Mouse (Mus musculus) A20 (cell line): ENCODE results near the gene Nbl1.

Experiments
- DNase-seq: peaks from one replicate; pipeline ENCODE4 v3.0.0-alpha.2; 2011; ENCODE audit warnings: low read depth, low spot score

Gene Nbl1

GRCm38 (mm10) chr4:139100326-139100725, 7.5 kb upstream of the Nbl1 start:
- no peak for DNase-seq

GRCm38 (mm10) chr4:139096201-139096600, 3.4 kb upstream of the Nbl1 start:
- no peak for DNase-seq

GRCm38 (mm10) chr4:139095406-139095805, 2.6 kb upstream of the Nbl1 start:
- DNase-seq, result no peak

- no peak for DNase-seq
Observed at GRCm38 (mm10) chr4:139093196-139093530, 370 bp upstream of the Nbl1 start.

GRCm38 (mm10) chr4:139091478-139092355, 1.1 kb downstream of the Nbl1 start:
- DNase-seq, result no peak

- no peak for DNase-seq
Observed at GRCm38 (mm10) chr4:139091066-139091465, 1.7 kb downstream of the Nbl1 start.

GRCm38 (mm10) chr4:139090303-139090940, 2.4 kb downstream of the Nbl1 start:
- no peak for DNase-seq

GRCm38 (mm10) chr4:139088982-139089671, 3.7 kb downstream of the Nbl1 start:
- DNase-seq, result no peak

GRCm38 (mm10) chr4:139086984-139087383, 5.8 kb downstream of the Nbl1 start:
- peak; percentile 46 for DNase-seq

- peak; percentile 84 for DNase-seq
Observed at GRCm38 (mm10) chr4:139086037-139086436, 6.8 kb downstream of the Nbl1 start.

GRCm38 (mm10) chr4:139085337-139085736, 7.5 kb downstream of the Nbl1 start:
- no peak for DNase-seq

GRCm38 (mm10) chr4:139082790-139083564, 9.8 kb downstream of the Nbl1 start:
- DNase-seq, result no peak

- no peak for DNase-seq
Observed at GRCm38 (mm10) chr4:139081270-139081931, 11.4 kb downstream of the Nbl1 start.

GRCm38 (mm10) chr4:139080259-139080658, 12.5 kb downstream of the Nbl1 start:
- no peak for DNase-seq

GRCm38 (mm10) chr4:139079439-139079838, 13.4 kb downstream of the Nbl1 start:
- DNase-seq, result no peak

- DNase-seq, result peak; percentile 49
Observed at GRCm38 (mm10) chr4:139078726-139079125, 14.1 kb downstream of the Nbl1 start.

GRCm38 (mm10) chr4:139078313-139078712, 14.5 kb downstream of the Nbl1 start:
- DNase-seq, result peak; percentile 62

- DNase-seq, result no peak
Observed at GRCm38 (mm10) chr4:139075915-139076314, 16.9 kb downstream of the Nbl1 start.

GRCm38 (mm10) chr4:139075041-139075711, 17.6 kb downstream of the Nbl1 start, which contains the start of gene Htr6:
Gene Htr6 (minus strand): TSS chr4:139075570.
- no peak for DNase-seq

- no peak for DNase-seq
Observed at GRCm38 (mm10) chr4:139074060-139074459, 18.7 kb downstream of the Nbl1 start.
